Mouse (Mus musculus): ENCODE results near the gene Pole. TPM values are rescaled to one million over a fixed set of nuclear protein-coding genes. Genes with fewer than 3 reads are reported as not detected.

Gene Pole
- polyA plus RNA-seq, 1 experiment from 2014 or later: 5.9 TPM

DNA sequence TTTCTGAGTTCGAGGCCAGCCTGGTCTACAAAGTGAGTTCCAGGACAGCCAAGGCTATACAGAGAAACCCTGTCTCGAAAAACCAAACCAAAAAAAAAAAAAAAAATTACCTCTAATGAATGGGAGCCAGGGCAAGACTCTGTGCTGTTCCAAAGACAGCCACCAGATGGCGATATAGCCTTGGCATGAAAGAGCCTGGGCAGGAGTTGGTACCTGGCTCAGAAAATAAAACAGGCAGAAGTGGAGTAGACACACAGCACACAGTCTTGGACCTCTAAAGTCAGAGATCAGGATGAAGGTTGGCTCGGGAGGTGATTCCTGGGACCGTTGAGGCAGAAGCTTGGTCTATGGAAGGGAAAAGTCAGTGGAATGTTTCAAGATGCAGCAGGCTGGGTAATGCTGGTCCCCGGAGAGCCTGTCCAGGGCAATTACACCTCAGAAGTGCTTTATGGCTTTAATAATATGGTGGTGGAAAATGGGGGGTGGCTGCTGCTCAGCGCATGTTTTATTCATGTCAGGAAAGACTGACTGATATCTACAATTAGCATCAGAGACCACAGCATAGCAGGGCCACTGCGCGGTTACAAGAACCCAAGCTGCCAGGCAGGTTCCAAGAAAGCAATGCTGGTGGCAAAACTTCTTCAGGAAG lies 71.5 kb downstream of the Pole start:
- Histone ChIP-seq H3K36me3 (ENCODE audit: control insufficient read depth, insufficient read depth, low read length) (no peaks in the 10 kb centered on the region; the same call in 1 of the 2 replicates), H3K27ac (ENCODE audit: low read depth, low read length) (no peak overlapping the region; the same call in 1 of the 2 replicates), H3K9ac (replicated peaks; ENCODE audit: low read depth, low read length) (no peak overlapping the region), H3K4me3 (ENCODE audit: low read depth, low read length) (no peak overlapping the region), H3K27me3 (ENCODE audit: control insufficient read depth, insufficient read depth, low read length) (no peaks in the 10 kb centered on the region; the same call in 1 of the 2 replicates), H3K9me3 (ENCODE audit: control insufficient read depth, low read length) (no peaks in the 10 kb centered on the region), H3K4me1 (ENCODE audit: control insufficient read depth, insufficient read depth, low read length) (no peaks in the 10 kb centered on the region), H3K4me2 (ENCODE audit: low read depth, low read length) (no peak overlapping the region)
- ATAC-seq (ENCODE audit: low read depth): peak; percentile 75
- 20% methylated on average over 9 of the region's 9 CpGs for WGBS

DNA sequence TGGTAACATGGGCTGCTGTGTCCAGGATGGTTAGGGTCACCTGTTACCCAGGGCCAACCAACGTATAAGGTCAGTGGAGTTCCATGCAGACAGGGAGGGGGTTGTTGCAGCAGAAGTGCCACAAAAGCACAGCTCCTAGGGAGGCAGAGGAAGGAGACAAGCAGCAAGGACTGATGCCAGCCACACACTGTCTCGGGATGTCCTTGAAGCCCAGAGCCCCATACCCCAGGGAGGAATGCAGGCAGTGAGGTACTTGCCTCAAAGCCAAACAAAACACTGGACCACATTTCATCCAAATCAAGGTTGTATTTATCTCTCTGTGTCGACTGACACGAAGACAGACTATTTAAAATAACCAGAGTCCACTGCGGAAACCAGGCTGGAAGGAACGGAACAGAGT lies 75.4 kb downstream of the Pole start:
- no peak for ATAC-seq (ENCODE audit: low read depth)
- WGBS: 88% methylated on average over 6 of the region's 6 CpGs
- H3K4me1 ChIP-seq (ENCODE audit: control insufficient read depth, insufficient read depth, low read length): peaks cover 8% of the 10 kb centered on the region; the same call in 1 of the 2 replicates

DNA sequence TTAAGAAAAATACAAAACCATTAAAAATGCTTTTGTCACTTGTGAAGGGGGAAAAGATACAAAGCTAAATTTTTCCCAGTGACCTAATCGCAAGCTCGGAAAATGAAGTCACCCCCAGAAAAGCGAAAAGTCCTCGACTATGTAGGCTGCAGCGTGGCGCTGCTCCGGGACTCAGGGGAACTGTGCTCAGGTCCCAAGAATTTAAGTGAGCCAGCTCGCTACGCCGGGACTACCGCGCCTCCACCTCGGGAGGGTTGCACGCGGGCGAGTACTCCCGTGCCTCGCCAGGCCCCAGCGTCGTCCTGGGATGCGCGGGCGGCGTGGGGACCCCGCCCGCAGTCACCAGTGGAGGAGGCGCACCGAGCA lies 76.7 kb downstream of the Pole start:
- no peak overlapping the region for H3K27ac ChIP-seq (ENCODE audit: low read depth, low read length)
- H3K27me3 ChIP-seq (ENCODE audit: control insufficient read depth, insufficient read depth, low read length): no peaks in the 10 kb centered on the region; the same call in 1 of the 2 replicates
- peak overlapping the region; percentile 80 for H3K4me2 ChIP-seq (ENCODE audit: low read depth, low read length)
- 1% methylated on average over 28 of the region's 28 CpGs for WGBS
- peaks cover 8% of the 10 kb centered on the region for H3K36me3 ChIP-seq (ENCODE audit: control insufficient read depth, insufficient read depth, low read length)
- peaks cover 8% of the 10 kb centered on the region; the same call in 1 of the 2 replicates for H3K4me1 ChIP-seq (ENCODE audit: control insufficient read depth, insufficient read depth, low read length)
- peak; percentile 26 for ATAC-seq (ENCODE audit: low read depth)
- peak overlapping the region; percentile 54 for H3K9ac ChIP-seq (replicated peaks; ENCODE audit: low read depth, low read length)
- H3K4me3 ChIP-seq (ENCODE audit: low read depth, low read length): peak overlapping the region; percentile 36
- no peaks in the 10 kb centered on the region for H3K9me3 ChIP-seq (ENCODE audit: control insufficient read depth, low read length)

More for the DNA sequence above, 75.4 kb downstream of the Pole start:
- Histone ChIP-seq H3K4me2 (ENCODE audit: low read depth, low read length) (no peak overlapping the region), H3K27ac (ENCODE audit: low read depth, low read length) (no peak overlapping the region), H3K36me3 (ENCODE audit: control insufficient read depth, insufficient read depth, low read length) (no peaks in the 10 kb centered on the region; the same call in 1 of the 2 replicates), H3K4me3 (ENCODE audit: low read depth, low read length) (no peak overlapping the region), H3K9ac (replicated peaks; ENCODE audit: low read depth, low read length) (no peak overlapping the region), H3K27me3 (ENCODE audit: control insufficient read depth, insufficient read depth, low read length) (no peaks in the 10 kb centered on the region; the same call in 1 of the 2 replicates), H3K9me3 (ENCODE audit: control insufficient read depth, low read length) (no peaks in the 10 kb centered on the region)

DNA sequence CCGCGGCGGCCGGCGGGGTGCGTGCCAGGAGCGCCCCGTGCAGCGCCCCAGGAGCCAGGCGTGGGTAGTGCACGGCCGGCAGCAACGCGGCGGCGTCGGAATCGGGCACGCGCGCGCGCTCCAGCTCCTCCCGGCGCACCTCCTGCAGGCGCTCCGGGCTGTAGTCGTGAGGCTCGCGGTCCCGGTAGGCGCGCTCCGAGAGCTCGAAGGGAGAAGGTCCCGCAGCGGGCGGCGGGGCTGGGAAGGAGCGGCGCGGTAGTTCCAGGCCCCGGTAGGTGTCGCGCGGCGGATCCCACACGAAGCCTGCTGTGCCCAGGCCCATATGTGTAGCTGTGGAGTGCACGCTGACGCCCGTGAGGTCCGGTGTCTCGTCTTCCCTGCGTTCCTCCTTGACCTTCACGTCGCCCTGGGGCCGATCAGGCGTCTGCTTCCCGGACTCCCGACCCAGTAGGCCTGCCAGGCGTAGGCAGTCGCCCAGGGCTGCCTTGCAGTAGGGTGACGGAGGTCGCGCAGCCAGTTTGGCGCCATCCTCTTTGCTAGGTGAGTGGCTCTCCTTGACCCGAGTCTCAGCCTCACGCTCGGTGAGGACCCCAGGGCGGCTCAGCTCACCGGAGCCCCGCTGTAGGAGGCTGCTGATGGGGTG lies 77.2 kb downstream of the Pole start:
- Histone ChIP-seq H3K9ac (replicated peaks; ENCODE audit: low read depth, low read length) (peak overlapping the region; percentile 54), H3K9me3 (ENCODE audit: control insufficient read depth, low read length) (no peaks in the 10 kb centered on the region), H3K27me3 (ENCODE audit: control insufficient read depth, insufficient read depth, low read length) (no peaks in the 10 kb centered on the region; the same call in 1 of the 2 replicates), H3K27ac (ENCODE audit: low read depth, low read length) (no peak overlapping the region), H3K4me2 (ENCODE audit: low read depth, low read length) (peak overlapping the region; percentile 80), H3K36me3 (ENCODE audit: control insufficient read depth, insufficient read depth, low read length) (peaks cover 10% of the 10 kb centered on the region), H3K4me3 (ENCODE audit: low read depth, low read length) (peak overlapping the region; percentile 36), H3K4me1 (ENCODE audit: control insufficient read depth, insufficient read depth, low read length) (peaks cover 8% of the 10 kb centered on the region; the same call in 1 of the 2 replicates)
- WGBS: 2% methylated on average over 61 of the region's 72 CpGs
- peak; percentile 83 for ATAC-seq (ENCODE audit: low read depth)

DNA sequence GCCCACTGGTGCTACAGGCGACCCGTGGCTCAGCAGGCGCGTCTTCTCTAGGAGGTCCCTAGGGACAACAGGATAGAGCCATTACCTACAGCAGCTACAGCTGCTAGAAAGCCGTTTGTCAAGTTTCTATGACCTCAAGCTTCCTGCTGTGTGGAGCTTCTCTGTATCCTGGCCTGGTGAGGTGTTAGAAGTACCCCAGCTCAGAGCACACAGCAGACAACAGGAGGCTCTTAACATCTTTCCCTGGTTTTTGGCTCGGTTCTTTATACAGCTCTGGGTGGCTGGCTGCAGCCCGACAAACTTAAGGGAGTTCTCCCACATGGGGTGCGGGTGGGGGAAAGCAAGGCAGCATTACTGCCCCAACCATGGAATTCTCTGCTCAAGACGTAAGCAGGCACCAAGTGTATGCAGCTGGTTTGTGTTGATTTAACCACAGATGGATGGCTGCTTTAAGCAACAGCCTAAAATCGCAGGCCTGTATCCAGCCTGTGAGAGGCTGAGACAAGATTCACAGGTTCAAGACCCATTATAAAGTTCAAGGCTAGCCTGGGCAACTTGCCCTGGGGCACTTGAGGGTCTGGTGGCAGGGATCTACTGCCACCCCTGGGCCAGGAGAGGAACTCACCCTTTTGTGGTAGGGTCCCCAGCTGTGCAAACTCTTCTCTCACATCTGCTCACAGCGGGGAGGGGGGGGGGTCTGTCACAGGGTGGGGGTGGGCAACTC lies 77.9 kb downstream of the Pole start:
- peaks cover 10% of the 10 kb centered on the region for H3K36me3 ChIP-seq (ENCODE audit: control insufficient read depth, insufficient read depth, low read length)
- ATAC-seq (ENCODE audit: low read depth): peak; percentile 10; the same call in 1 of the 2 replicates
- no peaks in the 10 kb centered on the region for H3K9me3 ChIP-seq (ENCODE audit: control insufficient read depth, low read length)
- H3K4me1 ChIP-seq (ENCODE audit: control insufficient read depth, insufficient read depth, low read length): peaks cover 8% of the 10 kb centered on the region; the same call in 1 of the 2 replicates
- 24% methylated on average over 11 of the region's 11 CpGs for WGBS
- H3K4me2 ChIP-seq (ENCODE audit: low read depth, low read length): peak overlapping the region; percentile 80
- peak overlapping the region; percentile 36 for H3K4me3 ChIP-seq (ENCODE audit: low read depth, low read length)
- no peaks in the 10 kb centered on the region; the same call in 1 of the 2 replicates for H3K27me3 ChIP-seq (ENCODE audit: control insufficient read depth, insufficient read depth, low read length)
- H3K27ac ChIP-seq (ENCODE audit: low read depth, low read length): no peak overlapping the region
- peak overlapping the region; percentile 54 for H3K9ac ChIP-seq (replicated peaks; ENCODE audit: low read depth, low read length)

DNA sequence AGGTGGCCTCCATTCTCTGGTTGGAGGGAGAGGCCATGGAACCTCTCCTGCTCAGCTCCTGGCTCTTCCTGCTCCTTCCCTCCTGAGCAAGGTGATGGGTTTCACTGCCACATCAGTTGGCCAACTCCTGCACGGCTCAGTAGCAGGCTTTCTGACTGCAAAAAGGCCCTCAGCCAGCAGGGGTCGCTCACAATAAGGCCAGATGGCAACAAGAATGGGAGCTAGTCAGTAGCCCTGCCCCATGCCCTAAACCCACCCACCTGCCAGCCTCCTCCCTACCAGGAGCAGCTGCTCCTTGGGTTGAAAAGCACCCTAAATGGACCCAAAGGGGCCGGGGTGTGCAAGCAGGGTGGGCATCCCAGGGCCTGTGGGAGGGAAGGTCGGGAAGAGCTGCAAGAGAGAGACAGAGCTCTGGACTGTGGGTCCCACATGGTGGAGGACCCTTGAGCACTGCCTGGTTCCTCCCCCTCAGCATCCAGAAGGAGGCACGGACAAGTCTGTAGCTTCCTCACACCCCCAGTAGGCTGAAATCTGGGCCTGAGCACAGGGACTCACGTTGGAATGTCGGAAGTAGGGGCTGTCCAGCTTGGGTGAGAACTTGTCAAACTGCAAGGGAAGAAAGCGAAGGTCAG lies 90.8 kb downstream of the Pole start:
- WGBS: 57% methylated on average over 8 of the region's 8 CpGs
- H3K27ac ChIP-seq (ENCODE audit: low read depth, low read length): no peak overlapping the region
- H3K4me3 ChIP-seq (ENCODE audit: low read depth, low read length): no peak overlapping the region
- peaks cover 34% of the 10 kb centered on the region for H3K36me3 ChIP-seq (ENCODE audit: control insufficient read depth, insufficient read depth, low read length)
- H3K4me2 ChIP-seq (ENCODE audit: low read depth, low read length): no peak overlapping the region
- H3K9me3 ChIP-seq (ENCODE audit: control insufficient read depth, low read length): no peaks in the 10 kb centered on the region
- peak; percentile 62; the same call in 1 of the 2 replicates for ATAC-seq (ENCODE audit: low read depth)
- H3K27me3 ChIP-seq (ENCODE audit: control insufficient read depth, insufficient read depth, low read length): no peaks in the 10 kb centered on the region
- no peak overlapping the region for H3K9ac ChIP-seq (replicated peaks; ENCODE audit: low read depth, low read length)
- no peaks in the 10 kb centered on the region for H3K4me1 ChIP-seq (ENCODE audit: control insufficient read depth, insufficient read depth, low read length)

DNA sequence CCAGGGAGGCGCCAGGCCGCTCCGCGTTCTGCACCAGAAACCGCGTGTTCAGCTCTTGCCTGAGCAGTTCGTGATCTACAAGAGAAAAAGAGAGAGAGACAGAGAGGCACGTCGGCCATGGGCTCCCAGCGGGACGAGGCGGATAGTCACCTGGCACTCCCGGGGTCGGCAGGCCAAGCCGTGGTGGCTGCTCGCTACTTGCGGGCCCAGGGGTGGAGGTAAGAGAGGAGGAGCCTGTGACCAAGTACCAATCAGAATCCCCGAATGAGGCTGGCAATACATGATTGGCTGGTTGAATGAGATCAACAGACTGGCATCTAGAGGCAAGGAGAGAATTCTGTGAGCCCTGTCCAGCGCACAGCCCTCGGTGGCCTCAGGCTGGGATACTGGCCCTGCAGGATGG lies 92.1 kb downstream of the Pole start:
- whole genome bisulfite sequencing: 24% methylated on average over 20 of the region's 20 CpGs
- ATAC-seq (ENCODE audit: low read depth): peak; percentile 28; the same call in 1 of the 2 replicates
- no peak overlapping the region for H3K27ac ChIP-seq (ENCODE audit: low read depth, low read length)
- no peak overlapping the region for H3K9ac ChIP-seq (replicated peaks; ENCODE audit: low read depth, low read length)
- no peak overlapping the region for H3K4me2 ChIP-seq (ENCODE audit: low read depth, low read length)
- no peaks in the 10 kb centered on the region for H3K27me3 ChIP-seq (ENCODE audit: control insufficient read depth, insufficient read depth, low read length)
- H3K4me3 ChIP-seq (ENCODE audit: low read depth, low read length): no peak overlapping the region
- no peaks in the 10 kb centered on the region for H3K4me1 ChIP-seq (ENCODE audit: control insufficient read depth, insufficient read depth, low read length)
- H3K36me3 ChIP-seq (ENCODE audit: control insufficient read depth, insufficient read depth, low read length): peaks cover 34% of the 10 kb centered on the region
- no peaks in the 10 kb centered on the region for H3K9me3 ChIP-seq (ENCODE audit: control insufficient read depth, low read length)

DNA sequence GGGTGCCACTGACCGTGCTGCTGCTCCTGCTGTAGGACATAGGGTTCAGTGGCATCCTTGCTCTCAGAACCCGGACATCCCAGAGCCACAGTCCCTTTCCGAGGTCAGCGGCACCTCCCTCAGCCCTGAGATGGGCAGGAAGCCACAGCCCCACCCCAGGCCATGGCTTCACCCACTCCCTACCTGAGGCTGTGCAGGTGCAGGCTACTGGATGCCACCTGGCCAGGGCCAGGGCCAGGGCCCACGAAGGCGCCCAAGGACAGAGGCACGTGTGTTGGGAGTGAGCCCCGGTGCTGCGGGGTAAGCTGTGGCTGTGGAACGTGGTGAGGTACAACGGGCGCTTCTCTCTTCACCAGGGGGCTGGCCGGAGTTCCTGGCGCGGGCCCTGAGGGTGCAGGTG lies 93.0 kb downstream of the Pole start:
- WGBS: 90% methylated on average over 15 of the region's 15 CpGs
- peaks cover 34% of the 10 kb centered on the region for H3K36me3 ChIP-seq (ENCODE audit: control insufficient read depth, insufficient read depth, low read length)

More for the DNA sequence above, 93.0 kb downstream of the Pole start:
- H3K4me1 ChIP-seq (ENCODE audit: control insufficient read depth, insufficient read depth, low read length): no peaks in the 10 kb centered on the region
- no peak overlapping the region for H3K9ac ChIP-seq (replicated peaks; ENCODE audit: low read depth, low read length)
- H3K27ac ChIP-seq (ENCODE audit: low read depth, low read length): no peak overlapping the region
- no peaks in the 10 kb centered on the region for H3K9me3 ChIP-seq (ENCODE audit: control insufficient read depth, low read length)
- H3K4me3 ChIP-seq (ENCODE audit: low read depth, low read length): no peak overlapping the region
- no peak for ATAC-seq (ENCODE audit: low read depth)
- H3K27me3 ChIP-seq (ENCODE audit: control insufficient read depth, insufficient read depth, low read length): no peaks in the 10 kb centered on the region
- no peak overlapping the region for H3K4me2 ChIP-seq (ENCODE audit: low read depth, low read length)
